Mouse (Mus musculus) MEL (cell line): Measurements from ENCODE around the gene Olfr558. TPM values are rescaled to one million over a fixed set of nuclear protein-coding genes. Genes with fewer than 3 reads are reported as not detected.

Experiments used
- polyA plus RNA-seq, 2 experiments: library from polyadenylated mRNA; stranded (reverse) in 1 of 2; unstranded in 1 of 2; fragments of >175 nt in 1 of 2; fragments of >200 nt in 1 of 2; gene quantifications; 2 replicates each; pipeline versions ENCODE4 v1.2.1 to v1.2.4; 2012; ENCODE audit warnings: low replicate concordance in 2 of 2, low read depth in 1 of 2; ENCODE audit not compliant: insufficient read length in 2 of 2, insufficient read depth in 1 of 2, missing spikeins in 1 of 2
- total RNA-seq: library from RNA; depleted of rRNA; stranded (reverse); fragments of 300-350 nt; gene quantifications from 2 replicates; pipeline ENCODE4 v1.2.3, GENCODE M21; 2012; rRNA removed

Olfr558 gene
- total and polyA plus RNA-seq, 3 experiments, result not detected

Other genes with a start within 250 kb of the Olfr558 start
- 0.12 TPM in 1 of 2 replicates, not detected in the other for gene Olfr543, start 220.5 kb upstream of the Olfr558 start, total RNA-seq
- gene Olfr543, start 220.5 kb upstream of the Olfr558 start, polyA plus RNA-seq, result under 1 TPM in 1 of 2 experiments, not detected in 1; 0.61 TPM
- gene Olfr544, start 213.9 kb upstream of the Olfr558 start, total RNA-seq, result 0.04 and 0.07 TPM in 2 replicates
- under 1 TPM in 1 of 2 experiments, not detected in 1; 0.07 TPM for gene Olfr544, start 213.9 kb upstream of the Olfr558 start, polyA plus RNA-seq
- gene Olfr545, start 202.6 kb upstream of the Olfr558 start, total RNA-seq, result 0.12 TPM in 1 of 2 replicates, not detected in the other
- gene Olfr545, start 202.6 kb upstream of the Olfr558 start, polyA plus RNA-seq, result under 1 TPM in 1 of 2 experiments, not detected in 1; 0.25 TPM
- not detected in 2 replicates for gene Olfr547, start 167.5 kb upstream of the Olfr558 start, total RNA-seq
- not detected for gene Olfr547, start 167.5 kb upstream of the Olfr558 start, polyA plus RNA-seq
- gene Olfr548-ps1, start 161.3 kb upstream of the Olfr558 start, total RNA-seq, result not detected in 2 replicates
- not detected for gene Olfr548-ps1, start 161.3 kb upstream of the Olfr558 start, polyA plus RNA-seq
- not detected in 2 replicates for gene Olfr549, start 152.3 kb upstream of the Olfr558 start, total RNA-seq
- not detected for gene Olfr549, start 152.3 kb upstream of the Olfr558 start, polyA plus RNA-seq
- gene Trim21, start 136.7 kb upstream of the Olfr558 start, total RNA-seq, result 1.3 and 3.3 TPM in 2 replicates
- 1 to 10 TPM in 1 of 2 experiments, not detected in 1; 2.8 TPM for gene Trim21, start 136.7 kb upstream of the Olfr558 start, polyA plus RNA-seq
- not detected in 2 replicates for gene Olfr550, start 130.8 kb upstream of the Olfr558 start, total RNA-seq
- not detected for gene Olfr550, start 130.8 kb upstream of the Olfr558 start, polyA plus RNA-seq
- gene Olfr551, start 110.3 kb upstream of the Olfr558 start, total RNA-seq, result not detected in 2 replicates
- not detected for gene Olfr551, start 110.3 kb upstream of the Olfr558 start, polyA plus RNA-seq
- not detected in 2 replicates for gene Olfr552, start 104.4 kb upstream of the Olfr558 start, total RNA-seq
- gene Olfr552, start 104.4 kb upstream of the Olfr558 start, polyA plus RNA-seq, result not detected
- not detected in 2 replicates for gene Olfr553, start 84.0 kb upstream of the Olfr558 start, total RNA-seq
- not detected for gene Olfr553, start 84.0 kb upstream of the Olfr558 start, polyA plus RNA-seq
- not detected in 2 replicates for gene Olfr554, start 63.8 kb upstream of the Olfr558 start, total RNA-seq
- not detected for gene Olfr554, start 63.8 kb upstream of the Olfr558 start, polyA plus RNA-seq
- not detected in 2 replicates for gene Olfr555, start 43.4 kb upstream of the Olfr558 start, total RNA-seq
- gene Olfr555, start 43.4 kb upstream of the Olfr558 start, polyA plus RNA-seq, result not detected
- not detected in 2 replicates for gene Olfr556, start 37.3 kb upstream of the Olfr558 start, total RNA-seq
- gene Olfr556, start 37.3 kb upstream of the Olfr558 start, polyA plus RNA-seq, result not detected
- not detected in 2 replicates for gene Trim68, start 14.9 kb upstream of the Olfr558 start, total RNA-seq
- gene Trim68, start 14.9 kb upstream of the Olfr558 start, polyA plus RNA-seq, result not detected
- not detected in 2 replicates for gene Olfr557, start 6.3 kb upstream of the Olfr558 start, total RNA-seq
- gene Olfr557, start 6.3 kb upstream of the Olfr558 start, polyA plus RNA-seq, result not detected
- not detected in 2 replicates for gene Olfr33, start 16.9 kb downstream of the Olfr558 start, total RNA-seq
- not detected for gene Olfr33, start 16.9 kb downstream of the Olfr558 start, polyA plus RNA-seq
- gene Olfr559, start 25.3 kb downstream of the Olfr558 start, total RNA-seq, result not detected in 2 replicates
- not detected for gene Olfr559, start 25.3 kb downstream of the Olfr558 start, polyA plus RNA-seq
- gene Olfr560, start 57.2 kb downstream of the Olfr558 start, total RNA-seq, result not detected in 2 replicates
- not detected for gene Olfr560, start 57.2 kb downstream of the Olfr558 start, polyA plus RNA-seq
- gene Olfr78, start 57.3 kb downstream of the Olfr558 start, total RNA-seq, result not detected in 2 replicates
- gene Olfr78, start 57.3 kb downstream of the Olfr558 start, polyA plus RNA-seq, result not detected
- gene Olfr561, start 69.0 kb downstream of the Olfr558 start, total RNA-seq, result not detected in 2 replicates
- not detected for gene Olfr561, start 69.0 kb downstream of the Olfr558 start, polyA plus RNA-seq
- gene Olfr564, start 101.3 kb downstream of the Olfr558 start, total RNA-seq, result not detected in 2 replicates
- gene Olfr564, start 101.3 kb downstream of the Olfr558 start, polyA plus RNA-seq, result not detected
- gene Olfr566, start 156.6 kb downstream of the Olfr558 start, total RNA-seq, result not detected in 2 replicates
- gene Olfr566, start 156.6 kb downstream of the Olfr558 start, polyA plus RNA-seq, result not detected
- gene Olfr568, start 174.9 kb downstream of the Olfr558 start, total RNA-seq, result not detected in 2 replicates
- gene Olfr568, start 174.9 kb downstream of the Olfr558 start, polyA plus RNA-seq, result not detected
- gene Olfr569, start 188.7 kb downstream of the Olfr558 start, total RNA-seq, result not detected in 2 replicates
- not detected for gene Olfr569, start 188.7 kb downstream of the Olfr558 start, polyA plus RNA-seq
- not detected in 2 replicates for gene Olfr570, start 192.4 kb downstream of the Olfr558 start, total RNA-seq
- not detected for gene Olfr570, start 192.4 kb downstream of the Olfr558 start, polyA plus RNA-seq
- not detected in 2 replicates for gene Olfr571, start 215.3 kb downstream of the Olfr558 start, total RNA-seq
- not detected for gene Olfr571, start 215.3 kb downstream of the Olfr558 start, polyA plus RNA-seq
- not detected in 2 replicates for gene Olfr572, start 222.2 kb downstream of the Olfr558 start, total RNA-seq
- not detected for gene Olfr572, start 222.2 kb downstream of the Olfr558 start, polyA plus RNA-seq
- not detected in 2 replicates for gene Olfr573-ps1, start 240.4 kb downstream of the Olfr558 start, total RNA-seq
- not detected for gene Olfr573-ps1, start 240.4 kb downstream of the Olfr558 start, polyA plus RNA-seq
- gene Olfr574, start 246.3 kb downstream of the Olfr558 start, total RNA-seq, result not detected in 2 replicates
- gene Olfr574, start 246.3 kb downstream of the Olfr558 start, polyA plus RNA-seq, result not detected